8 mouse cellular contexts compared by ENCODE assay signal in the genomic region with DNA sequence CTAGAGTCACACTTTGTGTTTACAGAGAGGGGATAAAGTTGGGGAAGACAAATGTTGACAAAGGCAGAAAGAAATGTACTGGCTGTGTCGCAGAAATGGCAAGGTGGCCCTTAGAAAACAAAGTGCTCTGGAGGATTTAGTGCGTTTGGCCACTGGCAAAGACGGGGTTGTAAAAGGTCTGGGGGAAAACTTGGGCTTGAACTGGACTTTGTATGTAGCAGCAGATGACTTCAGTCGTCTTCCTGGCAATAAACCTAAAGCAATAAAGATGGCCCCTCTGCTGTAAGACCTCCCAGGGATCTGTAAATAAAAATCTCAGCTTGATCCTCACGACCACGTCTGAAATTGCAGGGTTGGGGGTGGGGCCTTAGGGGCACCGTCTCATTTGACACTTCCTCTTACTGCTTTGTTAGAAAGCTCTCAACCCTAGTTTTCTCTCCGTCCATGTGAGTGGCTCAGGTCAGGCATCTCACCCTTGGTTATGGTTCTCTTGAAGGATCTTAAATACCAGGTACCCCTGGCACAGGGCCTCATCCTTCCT. TPM values are rescaled to one million over a fixed set of nuclear protein-coding genes. Genes with fewer than 3 reads are reported as not detected.
DNase-seq lines count a peak whose midpoint lies in the region; ATAC-seq and TF ChIP-seq lines count a peak whose summit lies in the region.

No protein-coding gene starts in this region.

- peak overlapping the region; percentile 54 for H3K4me2 ChIP-seq in kidney, embryonic 14.5 days (replicated peaks; ENCODE audit: low read depth, low read length)
- H3K4me2 ChIP-seq in embryonic facial prominence, embryonic 12.5 days (replicated peaks) = peak overlapping the region; percentile 65; the same call in 1 of the 2 replicates
- H3K4me2 ChIP-seq in hindbrain, postnatal 0 days (ENCODE audit: low read depth, low read length) = peak overlapping the region; percentile 71
- peak overlapping the region; percentile 70 for H3K4me2 ChIP-seq in midbrain, embryonic 16.5 days (ENCODE audit: low read length)

- H3K9ac ChIP-seq in kidney, embryonic 14.5 days (ENCODE audit: low read depth, low read length) = peak overlapping the region; percentile 48; the same call in 1 of the 2 replicates
- no peak overlapping the region for H3K9ac ChIP-seq in embryonic facial prominence, embryonic 12.5 days
- no peak overlapping the region for H3K9ac ChIP-seq in hindbrain, postnatal 0 days (replicated peaks; ENCODE audit: low read length)
- no peak overlapping the region for H3K9ac ChIP-seq in midbrain, embryonic 16.5 days (ENCODE audit: low read depth, low read length)

- 15% methylated on average over 8 of the region's 8 CpGs for WGBS in kidney, embryonic 14.5 days
- 34% methylated on average over 8 of the region's 8 CpGs for WGBS in embryonic facial prominence, embryonic 12.5 days
- 32% methylated on average over 8 of the region's 8 CpGs for WGBS in hindbrain, postnatal 0 days
- 40% methylated on average over 8 of the region's 8 CpGs for WGBS in midbrain, embryonic 16.5 days

- no peak for DNase-seq in kidney, adult 8-10 months
- DNase-seq in hindbrain, postnatal 0 days (ENCODE audit: low spot score) = no peak
- DNase-seq in T-cell, adult 2 months (ENCODE audit: low spot score) = no peak
- DNase-seq in layer of hippocampus, adult 8-10 months (ENCODE audit: low spot score in 2 of 2) = no peak
- no peak for DNase-seq in cerebellum, adult 11 months

- H3K9me3 ChIP-seq in kidney, embryonic 14.5 days (ENCODE audit: control insufficient read depth, low read length) = no peaks in the 10 kb centered on the region
- H3K9me3 ChIP-seq in embryonic facial prominence, embryonic 12.5 days = peaks cover 4% of the 10 kb centered on the region
- no peaks in the 10 kb centered on the region for H3K9me3 ChIP-seq in hindbrain, postnatal 0 days (ENCODE audit: low read length)
- no peaks in the 10 kb centered on the region for H3K9me3 ChIP-seq in midbrain, embryonic 16.5 days (replicated peaks; ENCODE audit: control insufficient read depth, low read length, poor library complexity, severe bottlenecking)

- peaks cover 2% of the 10 kb centered on the region; the same call in 1 of the 2 replicates for H3K27me3 ChIP-seq in kidney, embryonic 14.5 days (ENCODE audit: control insufficient read depth, insufficient read depth, low read length)
- peaks cover 7% of the 10 kb centered on the region for H3K27me3 ChIP-seq in embryonic facial prominence, embryonic 12.5 days
- no peaks in the 10 kb centered on the region for H3K27me3 ChIP-seq in hindbrain, postnatal 0 days (ENCODE audit: insufficient read depth, low read length)
- no peaks in the 10 kb centered on the region for H3K27me3 ChIP-seq in midbrain, embryonic 16.5 days (ENCODE audit: control insufficient read depth, insufficient read depth, low read depth, low read length)

- no peak for ATAC-seq in kidney, embryonic 14.5 days (ENCODE audit: low FRiP score, low TSS enrichment)
- ATAC-seq in embryonic facial prominence, embryonic 12.5 days (ENCODE audit: insufficient number of reproducible peaks, insufficient read depth, low FRiP score, low TSS enrichment) = no peak
- no peak for ATAC-seq in hindbrain, postnatal 0 days
- ATAC-seq in midbrain, embryonic 16.5 days = no peak; the same call in 1 of the 2 replicates

- TF ChIP-seq CTCF in hindbrain, postnatal 0 days (IDR thresholded peaks at IDR 0.05; ENCODE audit: low read depth) = no peak

- H3K4me1 ChIP-seq in kidney, embryonic 14.5 days (ENCODE audit: control insufficient read depth, insufficient read depth, low read length) = peaks cover 16% of the 10 kb centered on the region
- 0 out of 2 replicates have a peak, but pooled peaks cover 18% of the 10 kb centered on the region for H3K4me1 ChIP-seq in embryonic facial prominence, embryonic 12.5 days
- H3K4me1 ChIP-seq in hindbrain, postnatal 0 days (ENCODE audit: insufficient read depth, low read length) = peaks cover 17% of the 10 kb centered on the region
- peaks cover 14% of the 10 kb centered on the region; the same call in 1 of the 2 replicates for H3K4me1 ChIP-seq in midbrain, embryonic 16.5 days (ENCODE audit: control insufficient read depth, insufficient read depth, low read length)

- H3K4me3 ChIP-seq in kidney, embryonic 14.5 days (ENCODE audit: low read length) = peak overlapping the region; percentile 39; the same call in 1 of the 2 replicates
- peak overlapping the region; percentile 39; the same call in 1 of the 2 replicates for H3K4me3 ChIP-seq in embryonic facial prominence, embryonic 12.5 days
- H3K4me3 ChIP-seq in hindbrain, postnatal 0 days (ENCODE audit: low read length) = no peak overlapping the region
- no peak overlapping the region for H3K4me3 ChIP-seq in midbrain, embryonic 16.5 days (ENCODE audit: low read depth, low read length)

- H3K27ac ChIP-seq in kidney, embryonic 14.5 days (ENCODE audit: low read depth, low read length) = peak overlapping the region; percentile 63
- H3K27ac ChIP-seq in embryonic facial prominence, embryonic 12.5 days = no peak overlapping the region
- H3K27ac ChIP-seq in hindbrain, postnatal 0 days = peak overlapping the region; percentile 85
- H3K27ac ChIP-seq in midbrain, embryonic 16.5 days (ENCODE audit: low read length) = peak overlapping the region; percentile 87

- no peaks in the 10 kb centered on the region for H3K36me3 ChIP-seq in kidney, embryonic 14.5 days (ENCODE audit: control insufficient read depth, insufficient read depth, low read length)
- H3K36me3 ChIP-seq in embryonic facial prominence, embryonic 12.5 days = no peaks in the 10 kb centered on the region
- no peaks in the 10 kb centered on the region for H3K36me3 ChIP-seq in hindbrain, postnatal 0 days (ENCODE audit: insufficient read depth, low read length)
- no peaks in the 10 kb centered on the region for H3K36me3 ChIP-seq in midbrain, embryonic 16.5 days (ENCODE audit: control insufficient read depth, insufficient read depth, low read length)

RNA-seq across cellular contexts. Expression of a gene that starts 6.7 kb away (rescaled TPM):
- 1.4 and 3.2 TPM in 2 replicates for polyA plus RNA-seq in kidney, embryonic 14.5 days (2014; fragmentation: Nextera tagmentation; extraction: Ambion mirVana)
- 2.2 and 2.4 TPM in 2 replicates for polyA plus RNA-seq in embryonic facial prominence, embryonic 12.5 days (2016; fragmentation: Nextera tagmentation; extraction: Ambion mirVana)
- 5.5 and 7.8 TPM in 2 replicates for total RNA-seq in hindbrain, postnatal 0 days (2014; rRNA removed)
- polyA plus RNA-seq in hindbrain, postnatal 0 days (2015; fragmentation: Nextera tagmentation; extraction: Ambion mirVana) = 6.1 and 6.6 TPM in 2 replicates
- 3.8 and 5.3 TPM in 2 replicates for polyA plus RNA-seq in midbrain, embryonic 16.5 days (2015; fragmentation: Nextera tagmentation; extraction: Ambion mirVana)
- total RNA-seq in layer of hippocampus, adult 8-10 months (2022) = 10 to 100 TPM; 26.9 to 33.1 (median 30.2) TPM

RNA-seq across cellular contexts. Expression of a gene that starts 7.5 kb away (rescaled TPM):
- 16.4 and 17.6 TPM in 2 replicates for polyA plus RNA-seq in kidney, embryonic 14.5 days (2014; fragmentation: Nextera tagmentation; extraction: Ambion mirVana)
- 24.1 and 25.0 TPM in 2 replicates for polyA plus RNA-seq in embryonic facial prominence, embryonic 12.5 days (2016; fragmentation: Nextera tagmentation; extraction: Ambion mirVana)
- total RNA-seq in hindbrain, postnatal 0 days (2014; rRNA removed) = 127 and 141 TPM in 2 replicates
- polyA plus RNA-seq in hindbrain, postnatal 0 days (2015; fragmentation: Nextera tagmentation; extraction: Ambion mirVana) = 234 and 241 TPM in 2 replicates
- polyA plus RNA-seq in midbrain, embryonic 16.5 days (2015; fragmentation: Nextera tagmentation; extraction: Ambion mirVana) = 297 and 334 TPM in 2 replicates
- total RNA-seq in layer of hippocampus, adult 8-10 months (2022) = 100 to 1,000 TPM; 119 to 129 (median 121) TPM

RNA-seq across cellular contexts. Expression of a gene that starts 9.0 kb away (rescaled TPM):
- 175 and 217 TPM in 2 replicates for polyA plus RNA-seq in kidney, embryonic 14.5 days (2014; fragmentation: Nextera tagmentation; extraction: Ambion mirVana)
- 164 and 173 TPM in 2 replicates for polyA plus RNA-seq in embryonic facial prominence, embryonic 12.5 days (2016; fragmentation: Nextera tagmentation; extraction: Ambion mirVana)
- 150 and 157 TPM in 2 replicates for total RNA-seq in hindbrain, postnatal 0 days (2014; rRNA removed)
- 171 and 173 TPM in 2 replicates for polyA plus RNA-seq in hindbrain, postnatal 0 days (2015; fragmentation: Nextera tagmentation; extraction: Ambion mirVana)
- polyA plus RNA-seq in midbrain, embryonic 16.5 days (2015; fragmentation: Nextera tagmentation; extraction: Ambion mirVana) = 173 and 179 TPM in 2 replicates
- 10 to 100 TPM; 54.6 to 65.9 (median 56.3) TPM for total RNA-seq in layer of hippocampus, adult 8-10 months (2022)

RNA-seq across cellular contexts. Expression of a gene that starts 9.2 kb away (rescaled TPM):
- polyA plus RNA-seq in kidney, embryonic 14.5 days (2014; fragmentation: Nextera tagmentation; extraction: Ambion mirVana) = 18.4 and 20.1 TPM in 2 replicates
- polyA plus RNA-seq in embryonic facial prominence, embryonic 12.5 days (2016; fragmentation: Nextera tagmentation; extraction: Ambion mirVana) = 31.2 and 34.1 TPM in 2 replicates
- total RNA-seq in hindbrain, postnatal 0 days (2014; rRNA removed) = 13.3 and 22.0 TPM in 2 replicates
- polyA plus RNA-seq in hindbrain, postnatal 0 days (2015; fragmentation: Nextera tagmentation; extraction: Ambion mirVana) = 11.0 and 12.0 TPM in 2 replicates
- polyA plus RNA-seq in midbrain, embryonic 16.5 days (2015; fragmentation: Nextera tagmentation; extraction: Ambion mirVana) = 19.2 and 21.7 TPM in 2 replicates
- total RNA-seq in layer of hippocampus, adult 8-10 months (2022) = 10 to 100 TPM; 12.4 to 17.2 (median 15.5) TPM

RNA-seq across cellular contexts. Expression of a gene that starts 36.4 kb away (rescaled TPM):
- 56.7 and 59.7 TPM in 2 replicates for polyA plus RNA-seq in kidney, embryonic 14.5 days (2014; fragmentation: Nextera tagmentation; extraction: Ambion mirVana)
- polyA plus RNA-seq in embryonic facial prominence, embryonic 12.5 days (2016; fragmentation: Nextera tagmentation; extraction: Ambion mirVana) = 130 and 135 TPM in 2 replicates
- 252 and 255 TPM in 2 replicates for total RNA-seq in hindbrain, postnatal 0 days (2014; rRNA removed)
- 46.6 and 49.7 TPM in 2 replicates for polyA plus RNA-seq in hindbrain, postnatal 0 days (2015; fragmentation: Nextera tagmentation; extraction: Ambion mirVana)
- 82.8 and 86.1 TPM in 2 replicates for polyA plus RNA-seq in midbrain, embryonic 16.5 days (2015; fragmentation: Nextera tagmentation; extraction: Ambion mirVana)
- total RNA-seq in layer of hippocampus, adult 8-10 months (2022) = 100 to 1,000 TPM; 435 to 510 (median 495) TPM

Comparison
In these comparisons a context has a peak if more than half of its experiments do, and no peak if none do; other contexts are left out.
1. H3K4me3 ChIP-seq: peak in kidney, embryonic 14.5 days (single experiment) and embryonic facial prominence, embryonic 12.5 days (single experiment); none in hindbrain, postnatal 0 days (single experiment) and midbrain, embryonic 16.5 days (single experiment).
2. Peak in every context shown above with its lines, with median percentiles within 50 percentile points of each other: H3K4me2 ChIP-seq.